Mouse (Mus musculus) ES-Bruce4 (cell line): Measurements from ENCODE around the gene Aebp2.

Source experiments
- CTCF ChIP-seq: IDR thresholded peaks from one replicate; pipeline ENCODE4 v1.8.1; 2011; ENCODE audit warnings: low read depth, low read length
- POLR2A ChIP-seq: IDR thresholded peaks from one replicate; pipeline ENCODE4 v1.8.1; 2011; ENCODE audit warnings: low read length; ENCODE audit not compliant: insufficient read depth

DNA sequence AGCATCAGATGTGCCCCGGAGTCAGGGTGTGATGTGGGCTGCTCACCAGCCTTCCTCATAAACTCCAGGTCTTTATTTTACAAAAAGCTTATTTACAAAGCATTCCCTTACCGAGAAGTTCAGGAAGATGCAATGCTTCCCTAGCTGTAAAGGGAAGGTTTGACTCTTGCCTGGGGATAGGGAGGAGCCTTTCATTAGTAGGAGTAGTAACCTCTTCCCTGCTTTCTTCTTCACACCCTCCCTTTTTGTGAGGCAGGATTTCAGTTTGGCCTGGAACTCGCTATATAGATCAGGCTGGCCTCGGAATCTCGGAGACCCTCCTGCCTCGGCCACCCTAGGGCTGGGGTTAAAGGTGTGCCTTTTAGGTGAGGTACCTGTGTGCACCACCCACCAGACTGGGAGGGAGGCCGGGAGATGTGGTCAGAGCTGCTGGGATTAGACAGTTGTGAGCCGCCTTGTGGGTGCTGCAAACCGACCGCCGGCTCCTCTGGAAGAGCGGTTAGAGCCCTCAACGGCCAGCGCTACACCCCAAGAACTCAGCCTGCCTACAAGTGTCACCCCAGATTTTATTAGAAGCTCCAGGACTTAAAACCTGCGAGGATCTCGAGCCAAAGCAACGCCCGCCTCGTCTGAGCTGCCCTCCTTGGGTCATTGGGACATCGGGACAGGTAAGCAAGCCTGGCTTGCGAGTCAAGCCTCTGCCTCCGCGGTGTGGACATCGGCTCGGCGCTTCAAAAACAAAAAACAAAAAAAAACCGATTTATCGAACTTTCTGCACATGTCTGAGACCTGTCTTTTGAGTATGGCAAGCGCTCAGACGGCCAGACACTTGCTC, at the start of gene Aebp2:
- TF ChIP-seq CTCF (no peak), POLR2A (no peak)
